Mouse (Mus musculus) forebrain, postnatal 0 days (tissue): ENCODE results near the gene Cyth4. TPM values are rescaled to one million over a fixed set of nuclear protein-coding genes. Genes with fewer than 3 reads are reported as not detected.

Experiments
- ATAC-seq: fragments of 200-750 bp; cut with Nextera tagmentation; 2 replicates; pipeline ENCODE4 v1.8.0; 2017; ENCODE audit warnings: mild to moderate bottlenecking, moderate library complexity
- DNase-seq: peaks from one replicate; pipeline ENCODE4 v3.0.0-alpha.2; 2015
- H3K27ac ChIP-seq: fragments of 300-500 bp; sonication (generic); 2 replicates; pipeline ENCODE4 v1.5.1; 2014; ENCODE audit warnings: low read depth, mild to moderate bottlenecking, antibody characterized with exemption, low read length, moderate library complexity, mixed read lengths
- H3K27me3 ChIP-seq: fragments of 300-500 bp; sonication (generic); 2 replicates; pipeline ENCODE4 v1.6.1; 2014; ENCODE audit warnings: mild to moderate bottlenecking, low read length, mixed read lengths; ENCODE audit not compliant: insufficient read depth
- H3K36me3 ChIP-seq: fragments of 300-500 bp; sonication (generic); 2 replicates; pipeline ENCODE4 v1.6.1; 2014; ENCODE audit warnings: mild to moderate bottlenecking, moderate library complexity; ENCODE audit not compliant: insufficient read depth
- H3K4me1 ChIP-seq: fragments of 300-500 bp; sonication (generic); 2 replicates; pipeline ENCODE4 v1.6.1; 2014; ENCODE audit warnings: antibody characterized with exemption; ENCODE audit not compliant: insufficient read depth
- H3K4me2 ChIP-seq: fragments of 300-500 bp; sonication (generic); 2 replicates; pipeline ENCODE4 v1.6.1; 2014; ENCODE audit warnings: low read depth, mild to moderate bottlenecking, moderate library complexity
- H3K4me3 ChIP-seq: fragments of 300-500 bp; sonication (generic); 2 replicates; pipeline ENCODE4 v1.5.1; 2014; ENCODE audit warnings: low read depth, low read length, mixed read lengths
- H3K9ac ChIP-seq: fragments of 300-500 bp; sonication (generic); 2 replicates; pipeline ENCODE4 v1.6.1; 2014; ENCODE audit warnings: mild to moderate bottlenecking
- H3K9me3 ChIP-seq: fragments of 300-500 bp; sonication (generic); 2 replicates; pipeline ENCODE4 v1.6.1; 2016; ENCODE audit warnings: low read length
- CTCF ChIP-seq: sonication (generic); IDR thresholded peaks from 2 replicates; pipeline ENCODE4 v1.5.1; 2016; ENCODE audit warnings: antibody characterized with exemption, control low read depth, low read depth
- WGBS: fragments of 180-500 bp; shearing (Covaris S2); extraction: QIAGEN DNeasy Blood & Tissue Kit; methylation state at CpG from one replicate; pipeline ENCODE4 v1.1.7; 2014; 5-methylcytosine and 5-hydroxymethylcytosine counted together
- polyA plus RNA-seq: library from polyadenylated mRNA; unstranded; fragments of >200 nt; fragmentation: Nextera tagmentation; extraction: Ambion mirVana; gene quantifications from 2 replicates; pipeline ENCODE4 v1.2.1, GENCODE M21; 2015
- total RNA-seq: library from RNA; depleted of rRNA; stranded (reverse); fragments of >200 nt; gene quantifications from 2 replicates; pipeline ENCODE4 v1.2.3, GENCODE M21; 2014; rRNA removed

The Cyth4 gene
- total and polyA plus RNA-seq, 2 experiments from 2014 or later = 5.5 to 9.8 TPM

DNA sequence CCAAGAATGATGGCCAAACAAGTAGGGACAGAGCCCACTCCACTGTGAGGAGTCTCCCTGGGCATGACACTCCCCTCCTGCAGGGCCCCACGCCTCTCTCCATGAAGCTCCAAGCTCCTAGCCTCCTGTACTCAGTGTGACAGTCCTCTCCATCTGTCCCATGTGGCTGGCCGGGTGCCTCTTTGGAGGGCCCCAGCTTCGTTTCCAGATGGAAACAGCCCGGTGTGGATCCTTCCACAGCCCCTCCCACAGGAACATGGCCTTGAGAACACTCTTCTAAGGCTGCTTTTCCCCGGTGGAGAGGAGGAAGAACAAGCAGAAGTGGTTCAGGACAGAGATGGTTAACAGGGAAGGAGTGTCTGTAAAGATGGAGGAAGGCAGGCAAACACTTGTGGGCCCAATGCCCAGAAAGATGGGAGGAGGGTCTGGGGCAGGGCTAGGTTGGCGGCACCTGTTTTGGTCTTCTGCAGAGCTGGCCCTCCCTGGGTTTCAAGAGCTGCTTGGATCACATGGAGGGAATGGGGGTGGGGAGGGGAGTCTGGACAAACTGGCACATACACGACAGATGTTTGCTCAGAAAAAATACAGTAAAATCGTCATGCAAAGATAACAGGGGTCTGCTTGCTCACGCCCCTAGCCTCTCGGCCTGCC is 72.5 kb downstream of the Cyth4 start:
- no peaks in the 10 kb centered on the region for H3K27me3 ChIP-seq
- H3K9ac ChIP-seq = no peak overlapping the region
- ATAC-seq (no peak), DNase-seq (no peak)
- H3K9me3 ChIP-seq = no peaks in the 10 kb centered on the region
- H3K4me1 ChIP-seq = 0 out of 2 replicates have a peak, but pooled peaks cover 4% of the 10 kb centered on the region
- H3K4me2 ChIP-seq = no peak overlapping the region
- H3K4me3 ChIP-seq = no peak overlapping the region
- no peak for TF ChIP-seq CTCF
- peaks cover 27% of the 10 kb centered on the region for H3K36me3 ChIP-seq
- WGBS = 42% methylated on average over 10 of the region's 10 CpGs
- H3K27ac ChIP-seq = 0 out of 2 replicates have a peak overlapping the region, but pooled peaks have one; percentile 4

DNA sequence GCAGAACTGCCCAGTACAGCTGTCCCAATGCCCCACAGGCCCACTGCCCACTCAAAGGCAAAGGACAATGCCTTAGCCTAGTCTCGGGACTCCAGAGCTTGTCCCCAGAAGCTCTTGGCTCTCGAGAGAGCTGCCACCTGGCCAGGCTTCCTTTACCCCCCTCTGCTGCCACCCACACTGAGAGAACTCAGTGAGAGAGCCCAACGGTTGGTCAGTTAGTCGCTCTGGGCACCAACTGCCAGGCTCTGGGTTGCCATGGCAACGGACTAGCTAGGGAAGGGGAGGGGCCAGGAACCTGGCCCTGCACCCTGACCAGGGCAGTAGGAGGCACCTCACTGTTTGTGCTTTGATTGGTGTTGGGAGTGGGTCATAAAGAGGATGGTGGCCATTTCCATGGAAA is 73.5 kb downstream of the Cyth4 start:
- WGBS = 16% methylated on average over 5 of the region's 5 CpGs

More for the DNA sequence above, 73.5 kb downstream of the Cyth4 start:
- peak; percentile 64 for ATAC-seq
- peak; percentile 68 for DNase-seq
- H3K27me3 ChIP-seq = no peaks in the 10 kb centered on the region
- no peak overlapping the region for H3K4me2 ChIP-seq
- H3K27ac ChIP-seq = no peak overlapping the region
- peaks cover 14% of the 10 kb centered on the region; the same call in 1 of the 2 replicates for H3K4me1 ChIP-seq
- TF ChIP-seq CTCF = no peak
- no peaks in the 10 kb centered on the region for H3K9me3 ChIP-seq
- no peak overlapping the region for H3K9ac ChIP-seq
- no peak overlapping the region for H3K4me3 ChIP-seq
- H3K36me3 ChIP-seq = peaks cover 27% of the 10 kb centered on the region

Other genes with a start within 250 kb of the Cyth4 start
- gene Tex33, start 201.1 kb upstream of the Cyth4 start, total RNA-seq = not detected in 2 replicates
- gene Tex33, start 201.1 kb upstream of the Cyth4 start, polyA plus RNA-seq = not detected in 2 replicates
- gene Tst, start 191.1 kb upstream of the Cyth4 start, total RNA-seq = 36.6 and 37.7 TPM in 2 replicates
- 37.3 and 40.1 TPM in 2 replicates for gene Tst, start 191.1 kb upstream of the Cyth4 start, polyA plus RNA-seq
- gene Mpst, start 190.6 kb upstream of the Cyth4 start, total RNA-seq = 85.9 and 92.5 TPM in 2 replicates
- 3.3 and 3.5 TPM in 2 replicates for gene Mpst, start 190.6 kb upstream of the Cyth4 start, polyA plus RNA-seq
- gene Kctd17, start 168.5 kb upstream of the Cyth4 start, total RNA-seq = 148 and 153 TPM in 2 replicates
- gene Kctd17, start 168.5 kb upstream of the Cyth4 start, polyA plus RNA-seq = 146 and 152 TPM in 2 replicates
- 0.19 TPM in 1 of 2 replicates, not detected in the other for gene Tmprss6, start 128.4 kb upstream of the Cyth4 start, total RNA-seq
- 0.07 and 0.08 TPM in 2 replicates for gene Tmprss6, start 128.4 kb upstream of the Cyth4 start, polyA plus RNA-seq
- 0.14 TPM in 1 of 2 replicates, not detected in the other for gene Il2rb, start 101.8 kb upstream of the Cyth4 start, total RNA-seq
- gene Il2rb, start 101.8 kb upstream of the Cyth4 start, polyA plus RNA-seq = 0.03 and 0.22 TPM in 2 replicates
- gene C1qtnf6, start 65.6 kb upstream of the Cyth4 start, total RNA-seq = 2.0 and 4.0 TPM in 2 replicates
- gene C1qtnf6, start 65.6 kb upstream of the Cyth4 start, polyA plus RNA-seq = 9.6 and 10.2 TPM in 2 replicates
- 2.8 and 3.3 TPM in 2 replicates for gene Sstr3, start 52.4 kb upstream of the Cyth4 start, total RNA-seq
- 0.71 and 0.73 TPM in 2 replicates for gene Sstr3, start 52.4 kb upstream of the Cyth4 start, polyA plus RNA-seq
- gene Rac2, start 24.3 kb upstream of the Cyth4 start, total RNA-seq = 1.1 and 1.4 TPM in 2 replicates
- gene Rac2, start 24.3 kb upstream of the Cyth4 start, polyA plus RNA-seq = 5.9 and 6.5 TPM in 2 replicates
- 33.9 and 51.6 TPM in 2 replicates for gene Elfn2, start 121.7 kb downstream of the Cyth4 start, total RNA-seq
- gene Elfn2, start 121.7 kb downstream of the Cyth4 start, polyA plus RNA-seq = 8.1 and 10.1 TPM in 2 replicates
- 6.4 and 11.4 TPM in 2 replicates for gene Mfng, start 176.4 kb downstream of the Cyth4 start, total RNA-seq
- gene Mfng, start 176.4 kb downstream of the Cyth4 start, polyA plus RNA-seq = 16.0 and 16.8 TPM in 2 replicates
- 0.57 and 0.77 TPM in 2 replicates for gene Card10, start 206.0 kb downstream of the Cyth4 start, total RNA-seq
- 1.2 and 1.7 TPM in 2 replicates for gene Card10, start 206.0 kb downstream of the Cyth4 start, polyA plus RNA-seq
- gene Cdc42ep1, start 245.6 kb downstream of the Cyth4 start, total RNA-seq = 8.3 and 8.6 TPM in 2 replicates
- gene Cdc42ep1, start 245.6 kb downstream of the Cyth4 start, polyA plus RNA-seq = 10.6 and 13.5 TPM in 2 replicates